Mouse (Mus musculus): Measurements from ENCODE around the gene Slc1a2. TPM values are rescaled to one million over a fixed set of nuclear protein-coding genes. Genes with fewer than 3 reads are reported as not detected.

Gene Slc1a2
- total RNA-seq, 1 experiment from 2014 or later: not detected

DNA sequence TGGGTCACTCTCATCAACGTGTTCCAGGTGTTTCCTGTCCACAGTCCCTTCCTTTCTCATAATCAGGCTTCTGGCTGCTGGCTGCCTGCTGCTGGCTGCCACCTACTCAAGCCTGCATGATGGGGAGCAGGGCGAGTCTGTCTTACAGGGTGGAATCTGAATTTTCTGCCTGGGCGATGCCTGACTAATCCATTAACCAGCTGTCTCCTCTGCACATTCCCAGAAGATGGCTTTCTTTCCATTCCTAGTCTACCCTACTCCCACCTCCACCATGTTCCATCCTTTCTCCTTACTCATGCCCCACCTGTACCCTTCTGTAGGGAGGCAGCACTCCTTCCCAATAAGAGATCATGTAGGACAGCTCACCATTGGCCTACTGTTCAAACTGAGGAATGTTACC lies 45.1 kb downstream of the Slc1a2 start:
- no peak for ATAC-seq (ENCODE audit: extremely low read depth, insufficient number of reproducible peaks, low FRiP score, poor library complexity, severe bottlenecking)

DNA sequence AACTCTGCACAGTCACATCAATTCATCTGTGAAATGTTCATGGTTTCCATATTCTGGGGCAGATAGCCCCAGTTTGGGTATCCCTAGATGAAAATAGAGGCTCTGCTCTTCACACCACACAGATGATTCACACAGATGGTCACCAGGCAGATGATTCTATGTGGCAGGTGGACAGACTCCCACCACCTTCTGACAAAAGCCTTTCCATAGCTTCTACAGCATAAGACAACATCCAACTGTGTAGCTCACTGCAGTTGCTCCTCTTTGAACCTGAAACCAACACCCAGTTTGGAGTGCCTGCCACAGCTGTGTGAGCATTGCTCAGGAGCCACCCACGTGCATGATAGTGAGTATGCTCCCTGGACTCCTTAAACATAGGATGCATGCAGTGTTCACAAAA lies 46.3 kb downstream of the Slc1a2 start:
- no peak for ATAC-seq (ENCODE audit: extremely low read depth, insufficient number of reproducible peaks, low FRiP score, poor library complexity, severe bottlenecking)

DNA sequence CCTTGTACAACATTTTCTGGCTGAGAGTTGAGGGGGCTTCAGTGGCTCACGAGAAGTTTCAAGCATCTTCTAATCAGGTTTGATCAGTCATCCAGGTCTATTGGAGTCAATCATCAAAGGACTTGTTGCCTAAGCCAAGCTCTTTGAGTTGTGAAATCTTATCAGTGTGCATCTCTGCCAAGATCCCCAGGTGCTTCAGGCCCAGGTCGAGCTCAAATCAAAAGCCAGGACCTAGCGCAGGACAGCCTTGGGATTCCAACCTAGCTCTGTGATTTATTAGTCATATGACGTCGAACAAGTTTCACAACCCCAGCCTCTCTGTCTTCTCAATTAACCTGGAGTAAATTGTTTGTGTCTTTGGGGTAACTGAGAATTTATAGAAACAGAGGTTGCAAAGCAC lies 53.1 kb downstream of the Slc1a2 start:
- no peak for ATAC-seq (ENCODE audit: extremely low read depth, insufficient number of reproducible peaks, low FRiP score, poor library complexity, severe bottlenecking)

DNA sequence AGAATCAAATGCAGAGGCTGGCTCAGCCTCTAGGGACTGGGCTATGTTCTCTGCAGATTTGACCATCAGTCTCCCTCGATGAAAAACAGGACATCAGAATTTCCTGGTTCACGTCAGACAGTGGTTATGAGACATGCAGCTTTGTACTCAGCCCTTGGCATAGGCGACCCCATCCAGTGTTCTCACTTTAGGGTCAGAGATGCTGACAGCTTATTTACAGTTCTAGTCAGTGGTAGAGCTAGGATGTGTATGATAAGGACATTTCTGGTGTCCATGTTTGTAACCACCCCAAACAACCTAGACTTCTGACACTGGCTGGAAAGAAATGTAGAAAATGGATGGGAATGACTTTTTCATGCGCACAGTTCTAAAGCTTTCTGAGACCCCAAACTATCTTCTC lies 53.6 kb downstream of the Slc1a2 start:
- ATAC-seq (ENCODE audit: extremely low read depth, insufficient number of reproducible peaks, low FRiP score, poor library complexity, severe bottlenecking): no peak

DNA sequence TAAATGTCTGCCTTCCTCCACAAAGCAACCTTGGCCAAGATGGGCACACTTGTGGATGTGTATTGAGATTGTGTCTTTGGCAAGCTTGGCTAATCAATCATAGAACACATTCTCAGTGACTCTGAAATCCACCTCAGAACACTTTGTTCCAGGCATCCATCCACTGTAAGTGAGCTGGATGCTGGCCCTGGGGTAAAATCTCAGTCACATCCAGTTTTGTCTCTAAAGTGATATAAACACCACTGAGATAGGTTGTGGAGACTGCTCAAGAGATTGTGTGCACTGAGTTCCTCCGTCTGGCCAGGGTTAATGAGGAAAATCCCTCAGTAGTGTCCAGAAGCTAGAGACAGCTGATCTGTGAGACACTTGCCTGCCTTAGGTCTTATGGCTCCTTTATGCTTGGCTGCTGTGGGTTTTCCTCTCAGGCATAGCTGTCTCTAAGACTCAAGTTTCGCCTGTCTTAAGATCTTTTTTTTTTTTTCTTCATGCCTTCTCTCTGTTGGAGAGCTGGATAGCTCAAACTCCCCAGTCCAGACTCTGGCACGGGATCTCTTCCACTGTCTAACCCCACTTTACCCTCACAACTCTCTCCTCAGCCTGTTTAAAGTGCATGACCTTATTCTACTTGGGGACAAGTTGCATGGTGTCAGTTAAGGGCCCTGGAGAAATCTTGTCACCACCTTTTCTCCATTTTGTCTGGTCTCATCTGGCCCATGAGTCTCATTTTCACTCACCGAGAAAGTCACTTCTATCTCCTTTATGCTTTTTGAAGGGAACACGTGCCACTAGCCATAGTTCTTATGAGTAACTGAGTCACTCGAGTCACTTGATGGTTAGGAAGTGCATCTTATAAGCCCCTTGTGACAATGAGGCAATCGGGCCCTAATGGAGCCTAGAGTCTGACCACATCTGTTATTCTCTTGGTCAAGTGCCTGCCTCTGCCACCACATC lies 54.5 kb downstream of the Slc1a2 start:
- ATAC-seq (ENCODE audit: extremely low read depth, insufficient number of reproducible peaks, low FRiP score, poor library complexity, severe bottlenecking): no peak

DNA sequence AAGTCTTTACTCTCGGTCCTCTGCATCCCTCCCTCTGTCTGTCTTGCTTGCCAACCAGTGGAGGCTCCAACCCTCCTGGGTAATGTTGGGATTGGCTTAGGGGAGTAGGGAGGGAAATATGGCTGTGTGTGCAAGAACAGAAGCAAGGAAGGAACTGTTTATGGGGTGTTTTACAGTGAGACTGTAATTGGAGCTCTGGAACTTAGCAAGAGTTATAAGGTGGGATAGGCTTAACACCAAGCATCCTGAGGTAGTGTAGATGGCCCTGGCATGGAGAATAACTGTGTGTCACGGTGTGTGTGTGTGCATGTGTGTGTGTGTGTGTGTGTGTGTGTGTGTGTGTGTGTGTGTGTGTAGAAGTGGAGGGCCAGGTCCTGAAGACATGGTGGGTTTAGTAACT lies 55.9 kb downstream of the Slc1a2 start:
- no peak for ATAC-seq (ENCODE audit: extremely low read depth, insufficient number of reproducible peaks, low FRiP score, poor library complexity, severe bottlenecking)

DNA sequence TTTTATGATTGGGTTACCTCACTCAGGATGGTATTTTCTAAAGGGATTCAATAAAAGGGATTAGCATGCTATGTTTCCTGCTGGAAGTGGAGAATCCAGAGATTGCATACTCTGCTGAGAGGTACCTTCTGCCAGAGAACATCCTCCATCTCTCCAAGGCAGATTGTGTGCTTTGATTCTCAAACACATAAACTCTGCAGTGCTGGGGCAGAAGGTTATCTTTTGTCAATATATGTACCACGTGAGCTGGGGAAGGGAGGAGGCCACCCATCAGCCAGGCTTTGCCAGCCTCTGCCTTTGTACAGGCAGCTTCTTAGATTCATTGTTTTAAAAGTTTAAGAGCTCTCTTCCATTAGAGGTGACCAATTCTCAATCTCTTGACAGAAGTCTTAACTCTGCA lies 57.3 kb downstream of the Slc1a2 start:
- ATAC-seq (ENCODE audit: extremely low read depth, insufficient number of reproducible peaks, low FRiP score, poor library complexity, severe bottlenecking): no peak

DNA sequence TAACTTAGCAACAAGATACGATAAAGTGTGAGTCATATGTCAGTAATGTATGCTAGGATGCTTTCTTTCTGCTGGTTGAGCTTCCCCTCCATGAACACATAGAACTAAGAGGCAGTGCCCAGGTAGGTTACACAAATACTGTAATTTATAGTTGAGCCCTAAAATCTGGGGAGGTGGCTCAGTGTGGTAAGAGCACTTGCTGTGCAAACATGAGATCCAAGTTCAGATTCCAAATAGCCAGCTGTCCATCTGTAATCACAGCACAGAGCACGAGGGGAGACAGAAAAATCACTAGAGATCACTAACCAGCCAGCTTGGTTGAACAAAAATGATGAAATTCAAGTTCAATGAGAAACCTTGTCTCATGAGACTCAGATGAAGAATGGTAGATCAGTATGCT lies 63.4 kb downstream of the Slc1a2 start:
- ATAC-seq (ENCODE audit: extremely low read depth, insufficient number of reproducible peaks, low FRiP score, poor library complexity, severe bottlenecking): no peak

DNA sequence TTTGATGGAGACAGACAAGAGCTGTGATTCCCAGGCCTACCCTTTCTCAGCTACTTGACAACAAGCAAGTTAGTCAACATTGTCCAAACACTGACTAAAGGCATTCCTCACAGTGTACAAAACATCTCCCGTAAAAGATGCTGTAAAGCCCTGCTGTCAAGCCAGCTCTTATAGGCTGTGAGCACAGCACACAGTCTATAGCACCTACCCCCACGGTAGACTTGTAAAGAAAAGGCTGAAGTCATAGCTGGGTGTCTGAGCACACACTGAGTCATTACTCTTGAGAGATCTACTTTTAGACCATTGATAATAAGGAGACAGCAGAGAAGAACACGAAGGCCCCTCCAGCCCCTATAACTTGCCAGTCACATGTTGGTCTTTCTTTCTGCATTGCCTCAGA lies 66.6 kb downstream of the Slc1a2 start:
- ATAC-seq (ENCODE audit: extremely low read depth, insufficient number of reproducible peaks, low FRiP score, poor library complexity, severe bottlenecking): no peak

DNA sequence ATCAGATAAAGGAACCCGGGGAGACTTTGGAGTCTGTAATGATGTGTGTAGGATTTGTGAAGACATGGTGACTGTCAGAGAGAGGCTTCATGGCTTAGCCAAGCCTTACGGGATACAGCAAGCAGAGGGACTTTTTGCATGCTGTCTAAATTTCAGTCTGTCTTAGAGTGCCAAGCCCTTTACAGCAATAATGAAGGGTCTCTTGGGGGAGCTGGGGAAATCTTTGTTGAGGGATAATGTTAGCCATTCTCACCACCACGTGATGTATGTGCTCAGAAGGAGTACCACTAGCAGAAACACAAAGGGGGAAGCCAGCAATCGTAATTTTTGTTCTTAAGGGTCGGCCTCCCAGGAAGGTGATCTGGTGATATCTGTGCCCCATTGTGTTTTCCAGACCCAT lies 71.9 kb downstream of the Slc1a2 start:
- no peak for ATAC-seq (ENCODE audit: extremely low read depth, insufficient number of reproducible peaks, low FRiP score, poor library complexity, severe bottlenecking)

DNA sequence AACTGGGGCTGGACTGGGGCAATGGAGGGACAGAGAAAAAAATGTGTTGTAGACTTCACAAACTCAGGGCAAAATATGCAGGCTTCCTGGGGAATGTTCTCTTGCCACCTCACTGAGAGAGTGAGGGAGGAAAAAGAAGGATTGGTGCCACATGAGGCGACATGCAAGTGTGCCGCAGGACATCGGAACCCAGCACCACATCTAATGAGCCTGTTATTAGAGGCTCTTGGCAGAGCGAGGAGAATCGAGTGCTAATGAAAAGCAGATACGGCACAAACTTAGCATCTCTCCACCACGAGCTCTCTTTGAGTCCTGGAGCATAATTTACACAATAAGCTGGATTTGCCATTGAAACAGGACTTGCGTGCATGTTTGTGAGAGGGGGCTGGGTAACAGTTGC lies 72.3 kb downstream of the Slc1a2 start:
- no peak for ATAC-seq (ENCODE audit: extremely low read depth, insufficient number of reproducible peaks, low FRiP score, poor library complexity, severe bottlenecking)

DNA sequence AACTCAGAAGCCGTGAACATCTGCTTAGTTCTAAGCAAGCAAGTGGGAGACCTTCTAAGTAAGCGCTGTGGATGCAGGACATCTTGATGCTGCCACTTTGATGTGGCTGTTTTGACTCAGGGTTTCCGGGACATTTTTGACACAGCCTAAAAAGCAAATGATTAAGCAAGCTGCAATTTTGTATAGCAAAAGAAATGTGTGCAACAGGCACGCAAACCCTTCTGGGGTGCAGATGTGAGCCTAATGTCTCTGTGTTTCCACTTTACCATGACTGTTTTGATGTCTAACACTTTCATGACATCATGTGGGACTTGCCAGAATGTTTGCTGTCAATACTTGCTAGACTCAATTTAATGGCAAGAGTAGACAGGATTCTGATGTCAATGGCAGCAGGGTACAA lies 74.7 kb downstream of the Slc1a2 start:
- ATAC-seq (ENCODE audit: extremely low read depth, insufficient number of reproducible peaks, low FRiP score, poor library complexity, severe bottlenecking): no peak

DNA sequence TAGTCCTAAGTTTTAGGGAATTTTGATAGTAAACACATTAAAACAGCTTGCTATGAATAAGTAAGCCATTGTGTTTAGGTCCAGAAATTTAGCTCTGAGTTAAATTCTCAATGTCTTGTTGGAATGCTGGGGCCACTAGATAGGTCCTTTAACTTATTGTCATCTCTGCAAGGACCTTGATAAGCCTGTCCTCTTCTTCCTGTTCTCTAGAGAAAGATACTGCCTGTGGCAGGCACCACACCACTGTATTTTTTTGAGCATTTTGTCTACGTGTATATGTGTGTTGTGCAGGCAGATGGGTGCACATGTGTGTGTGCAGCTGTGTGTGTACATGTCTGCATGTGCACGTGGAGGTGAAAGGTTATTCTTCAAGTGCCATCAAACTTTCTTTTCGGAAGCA lies 75.6 kb downstream of the Slc1a2 start:
- no peak for ATAC-seq (ENCODE audit: extremely low read depth, insufficient number of reproducible peaks, low FRiP score, poor library complexity, severe bottlenecking)

DNA sequence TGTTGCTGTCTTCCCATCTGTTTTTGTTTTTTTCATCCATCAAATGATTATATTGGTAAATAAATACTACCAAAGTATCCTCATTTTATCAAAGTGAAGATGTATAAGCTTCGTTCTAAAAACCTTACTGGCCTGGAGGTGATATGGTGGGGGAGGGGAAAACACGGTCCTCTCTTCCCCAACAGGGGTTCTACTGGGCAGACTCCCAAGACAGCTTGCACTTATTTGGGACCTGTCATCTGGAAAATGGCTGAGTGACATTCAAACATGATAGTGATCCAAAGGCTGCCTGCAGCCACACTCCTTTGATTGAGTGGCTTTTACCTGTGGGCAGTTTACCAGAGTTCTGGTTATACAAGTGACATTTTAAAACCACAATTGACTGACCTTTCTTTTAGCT lies 76.6 kb downstream of the Slc1a2 start:
- ATAC-seq (ENCODE audit: extremely low read depth, insufficient number of reproducible peaks, low FRiP score, poor library complexity, severe bottlenecking): no peak

DNA sequence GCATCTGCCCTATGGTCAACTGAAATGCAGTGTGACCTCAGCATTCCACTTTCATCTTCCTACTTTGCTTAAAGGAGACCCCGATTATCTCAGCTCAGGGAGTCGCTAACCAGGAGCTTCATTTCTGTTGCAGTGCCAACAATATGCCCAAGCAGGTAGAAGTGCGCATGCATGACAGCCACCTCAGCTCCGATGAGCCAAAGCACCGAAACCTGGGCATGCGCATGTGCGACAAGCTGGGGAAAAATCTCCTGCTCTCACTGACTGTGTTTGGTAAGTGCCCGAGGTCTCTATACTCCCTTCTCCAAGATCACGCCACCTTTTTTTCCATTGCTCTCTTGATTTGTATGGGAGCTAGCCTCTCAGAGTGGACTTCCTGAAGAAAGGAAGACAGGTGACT lies 77.4 kb downstream of the Slc1a2 start:
- ATAC-seq (ENCODE audit: extremely low read depth, insufficient number of reproducible peaks, low FRiP score, poor library complexity, severe bottlenecking): no peak

DNA sequence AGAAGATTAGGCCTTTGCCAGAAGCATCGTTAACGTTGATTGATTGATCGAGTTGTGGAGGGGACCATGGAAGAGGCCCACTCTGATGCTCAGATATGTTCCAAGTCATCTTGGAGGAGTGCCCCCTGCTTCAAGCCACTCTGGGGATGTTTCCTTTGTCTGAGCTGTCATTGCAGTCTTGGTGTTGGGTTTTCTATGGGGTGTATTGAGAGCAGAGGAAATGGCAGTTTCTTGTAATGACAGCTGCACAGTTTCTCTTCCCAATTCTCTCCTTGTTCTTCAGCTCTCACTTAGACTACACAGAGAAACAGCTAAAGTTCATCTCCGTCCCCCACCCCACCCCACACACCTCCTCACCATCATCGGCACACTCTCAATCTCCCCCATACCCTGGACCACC lies 78.0 kb downstream of the Slc1a2 start:
- ATAC-seq (ENCODE audit: extremely low read depth, insufficient number of reproducible peaks, low FRiP score, poor library complexity, severe bottlenecking): no peak

DNA sequence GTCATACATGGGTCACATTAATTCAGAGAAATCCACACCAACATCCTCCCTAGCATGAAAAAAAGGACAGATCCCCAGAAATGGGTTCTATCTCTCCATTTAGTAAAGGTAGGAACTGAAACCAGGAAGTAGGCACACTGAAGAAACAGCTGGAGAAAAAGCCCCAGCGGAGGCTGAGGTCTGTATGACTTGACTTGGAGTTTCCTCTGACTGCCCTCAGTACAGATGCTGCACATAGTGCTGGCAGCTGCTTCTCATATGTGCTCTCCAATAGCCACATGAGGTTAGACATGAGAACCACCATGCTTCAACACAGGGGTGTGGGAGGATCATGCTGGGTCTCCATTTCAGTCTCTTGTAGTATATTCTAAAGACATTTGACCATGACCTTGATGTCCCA lies 80.4 kb downstream of the Slc1a2 start:
- 0 out of 2 replicates have a peak, but pooled peaks have one; percentile 25 for ATAC-seq (ENCODE audit: extremely low read depth, insufficient number of reproducible peaks, low FRiP score, poor library complexity, severe bottlenecking)

DNA sequence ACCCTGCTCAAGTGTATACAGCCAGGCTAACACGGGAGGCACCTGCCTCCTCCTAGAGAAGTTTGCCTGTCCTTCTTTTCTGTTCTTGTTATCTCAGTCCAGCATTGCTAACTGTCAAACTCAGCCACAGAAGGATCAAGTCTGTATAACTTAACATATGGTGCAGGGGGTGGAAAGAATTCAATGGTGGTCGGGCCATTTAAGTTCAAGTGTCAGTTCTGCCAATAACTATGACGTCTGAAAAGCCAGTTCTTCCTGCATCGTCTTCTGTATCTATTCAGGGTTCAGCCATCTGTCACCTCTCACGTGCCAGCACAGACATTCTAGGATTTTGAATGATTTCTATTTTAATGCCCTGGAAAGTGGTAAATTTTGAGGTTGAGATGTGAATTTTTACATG lies 84.2 kb downstream of the Slc1a2 start:
- ATAC-seq (ENCODE audit: extremely low read depth, insufficient number of reproducible peaks, low FRiP score, poor library complexity, severe bottlenecking): no peak

DNA sequence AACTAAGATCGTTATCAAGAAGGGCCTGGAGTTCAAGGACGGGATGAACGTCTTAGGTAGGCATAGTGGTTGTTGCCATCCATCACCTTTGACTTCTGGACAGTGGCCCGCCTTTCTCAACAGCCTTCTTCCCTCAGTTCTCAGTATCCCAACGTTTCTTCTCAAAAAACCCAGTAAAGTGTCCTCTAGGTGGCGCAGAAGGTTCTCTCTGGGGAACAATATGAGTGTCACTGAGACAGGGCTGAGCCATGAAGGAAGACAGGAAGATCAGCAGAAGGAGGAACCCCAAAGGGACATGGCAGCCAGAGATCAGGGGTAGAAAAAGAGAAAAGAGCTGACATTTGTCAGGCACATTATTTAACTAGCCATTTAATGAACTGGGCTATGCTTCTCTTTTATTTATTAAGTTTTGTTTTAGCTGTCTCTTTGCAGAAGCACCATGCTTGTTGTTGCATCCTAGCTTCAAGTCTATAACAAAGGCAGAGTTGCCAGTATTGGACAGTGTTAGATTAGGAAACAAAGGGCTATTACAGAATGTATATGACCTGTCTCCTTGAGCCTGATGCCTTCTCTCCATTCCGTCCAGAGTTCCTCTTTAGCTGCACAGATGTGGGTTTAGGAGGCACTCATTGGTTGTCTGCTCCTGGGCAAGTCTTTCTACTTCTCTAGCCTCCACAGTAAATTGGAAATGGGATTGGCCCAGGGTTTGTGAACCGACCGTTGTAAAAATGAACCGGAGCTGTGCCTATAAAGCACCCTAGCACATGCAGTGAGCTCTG lies 85.6 kb downstream of the Slc1a2 start:
- peak; percentile 49 for ATAC-seq (ENCODE audit: extremely low read depth, insufficient number of reproducible peaks, low FRiP score, poor library complexity, severe bottlenecking)

DNA sequence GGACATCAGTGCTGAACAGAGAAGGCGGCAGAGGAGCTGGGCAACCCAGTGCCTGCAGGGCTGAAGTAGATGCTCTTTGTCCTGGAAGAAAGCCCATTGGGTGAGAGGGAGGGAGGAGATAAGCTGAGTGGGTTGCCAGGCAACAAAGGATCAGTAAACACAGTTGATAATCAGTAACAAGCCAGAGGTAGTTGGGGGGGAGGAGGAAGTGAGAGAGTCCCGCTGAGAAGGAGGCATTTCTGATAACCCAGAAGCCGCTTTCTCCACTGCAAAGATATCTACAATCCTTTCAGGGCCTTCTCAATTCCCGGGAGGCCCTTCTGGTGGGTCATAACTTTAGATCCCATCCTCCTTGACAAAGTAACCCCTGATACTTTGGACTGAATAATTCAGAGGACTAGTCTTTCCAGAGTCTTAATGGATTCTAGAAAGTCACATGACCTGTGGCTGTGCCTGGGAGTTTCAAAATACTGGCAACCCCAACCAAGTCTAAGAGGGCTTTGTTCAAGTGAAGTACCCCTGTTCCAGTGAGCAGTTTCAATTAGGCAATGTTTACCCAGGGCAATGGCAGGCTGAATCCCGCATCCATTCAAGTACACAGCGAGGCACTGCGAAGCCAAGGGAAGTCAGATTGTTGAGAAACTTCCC lies 86.9 kb downstream of the Slc1a2 start:
- ATAC-seq (ENCODE audit: extremely low read depth, insufficient number of reproducible peaks, low FRiP score, poor library complexity, severe bottlenecking): peak; percentile 93
